ENCODE assay signal across 27 mouse cellular contexts in genomic region chr12:78996271-78996670, GRCm38 (mm10). TPM values are rescaled to one million over a fixed set of nuclear protein-coding genes. Genes with fewer than 3 reads are reported as not detected.
"Had no signal": no experiment of that assay in that cellular context is flagged by ENCODE, and none has a peak within 500 bp of the region (broad histone marks: within the 10 kb centered on the region; RNA-seq: fewer than 3 reads in every experiment).

No protein-coding gene starts in this region.

- H3K36me3 ChIP-seq: embryonic facial prominence, embryonic 10.5 days; embryonic facial prominence, embryonic 12.5 days; embryonic facial prominence, embryonic 13.5 days; embryonic facial prominence, embryonic 15.5 days; forebrain, embryonic 10.5 days; forebrain, embryonic 12.5 days; forebrain, embryonic 15.5 days; heart, embryonic 10.5 days had no signal

- ATAC-seq: forebrain, embryonic 13.5 days; forebrain, embryonic 14.5 days; forebrain, embryonic 15.5 days; forebrain, embryonic 16.5 days; forebrain, postnatal 0 days had no signal

- H3K9ac ChIP-seq: embryonic facial prominence, embryonic 12.5 days; embryonic facial prominence, embryonic 13.5 days; embryonic facial prominence, embryonic 15.5 days; forebrain, embryonic 12.5 days; forebrain, embryonic 13.5 days; forebrain, embryonic 15.5 days; forebrain, postnatal 0 days had no signal

- H3K9me3 ChIP-seq: embryonic facial prominence, embryonic 10.5 days; embryonic facial prominence, embryonic 12.5 days; embryonic facial prominence, embryonic 13.5 days; embryonic facial prominence, embryonic 15.5 days; forebrain, embryonic 10.5 days; forebrain, embryonic 12.5 days; forebrain, embryonic 13.5 days; forebrain, embryonic 15.5 days; heart, embryonic 10.5 days had no signal

- H3K4me2 ChIP-seq: embryonic facial prominence, embryonic 12.5 days; embryonic facial prominence, embryonic 13.5 days; embryonic facial prominence, embryonic 15.5 days; forebrain, embryonic 12.5 days; forebrain, embryonic 13.5 days; forebrain, embryonic 15.5 days had no signal

- H3K4me1 ChIP-seq: embryonic facial prominence, embryonic 12.5 days; embryonic facial prominence, embryonic 13.5 days; embryonic facial prominence, embryonic 15.5 days; forebrain, embryonic 10.5 days; forebrain, embryonic 12.5 days; forebrain, embryonic 13.5 days; forebrain, embryonic 15.5 days; heart, embryonic 10.5 days had no signal

- H3K27ac ChIP-seq: embryonic facial prominence, embryonic 10.5 days; embryonic facial prominence, embryonic 12.5 days; embryonic facial prominence, embryonic 13.5 days; embryonic facial prominence, embryonic 15.5 days; forebrain, embryonic 10.5 days; forebrain, embryonic 12.5 days; forebrain, embryonic 13.5 days; forebrain, embryonic 15.5 days; gastrocnemius, adult 2 months; heart, adult 2 months; heart, embryonic 10.5 days had no signal

- H3K27me3 ChIP-seq: embryonic facial prominence, embryonic 12.5 days; embryonic facial prominence, embryonic 13.5 days; embryonic facial prominence, embryonic 15.5 days; forebrain, embryonic 12.5 days; forebrain, embryonic 13.5 days; forebrain, embryonic 15.5 days had no signal

- H3K4me3 ChIP-seq: embryonic facial prominence, embryonic 10.5 days; embryonic facial prominence, embryonic 12.5 days; embryonic facial prominence, embryonic 13.5 days; embryonic facial prominence, embryonic 15.5 days; erythroblast, embryonic 14.5 days; forebrain, embryonic 10.5 days; forebrain, embryonic 12.5 days; forebrain, embryonic 13.5 days; forebrain, embryonic 15.5 days; gastrocnemius, adult 2 months; heart, adult 2 months; heart, embryonic 10.5 days had no signal

- DNase-seq: cerebellum, adult 9-10 months; cerebellum, adult 9-11 months; cerebellum, postnatal 10 days; cerebellum, postnatal 14 days; cerebellum, postnatal 25 days; cerebellum, postnatal 36 days; embryo, embryonic 11 days; forebrain, postnatal 0 days; gastrocnemius, adult 2 months; gastrocnemius, postnatal 14 days; gastrocnemius, postnatal 25 days; gastrocnemius, postnatal 36 days; heart, adult 11 months; heart, adult 18-20 months; heart, adult 2 months had no signal

RNA-seq across cellular contexts. Expression of gene Plekhh1, which starts 32.7 kb away (rescaled TPM):
- polyA plus RNA-seq: erythroblast, embryonic 14.5 days had no signal
